Mouse (Mus musculus): ENCODE measurements at regions not wholly inside any gene's neighbourhood (a gene's known extent, or its start where the extent isn't known, plus 50 kb on each side); places are given as distances from the start of the nearest gene placed in this dataset.

- 72% methylated on average over 7 of the region's 7 CpGs for WGBS
- H3K4me3 ChIP-seq (replicated peaks; ENCODE audit: low read length): no peak overlapping the region
- H3K27ac ChIP-seq: no peak overlapping the region
- no peaks in the 10 kb centered on the region for H3K27me3 ChIP-seq (ENCODE audit: control insufficient read depth, insufficient read depth, low read length)
- H3K36me3 ChIP-seq (replicated peaks; ENCODE audit: control insufficient read depth, insufficient read depth): no peaks in the 10 kb centered on the region
- no peak for ATAC-seq (ENCODE audit: low FRiP score)
- no peak for DNase-seq (ENCODE audit: low spot score)
- H3K9me3 ChIP-seq (ENCODE audit: control insufficient read depth, low read length): no peaks in the 10 kb centered on the region
- no peak overlapping the region for H3K9ac ChIP-seq
- no peak overlapping the region for H3K4me2 ChIP-seq (replicated peaks)
- no peaks in the 10 kb centered on the region for H3K4me1 ChIP-seq (replicated peaks; ENCODE audit: control insufficient read depth, insufficient read depth, low read length)
Observed at GRCm38 (mm10) chr3:50603182-50603581, 159.8 kb upstream of the Slc7a11 start.

GRCm38 (mm10) chr3:50595732-50596131 lies 152.3 kb upstream of the Slc7a11 start:
- Histone ChIP-seq H3K9me3 (ENCODE audit: control insufficient read depth, low read length) (peaks cover 19% of the 10 kb centered on the region), H3K4me2 (replicated peaks) (no peak overlapping the region), H3K9ac (no peak overlapping the region), H3K36me3 (replicated peaks; ENCODE audit: control insufficient read depth, insufficient read depth) (no peaks in the 10 kb centered on the region), H3K27me3 (ENCODE audit: control insufficient read depth, insufficient read depth, low read length) (no peaks in the 10 kb centered on the region), H3K4me1 (replicated peaks; ENCODE audit: control insufficient read depth, insufficient read depth, low read length) (no peaks in the 10 kb centered on the region), H3K4me3 (replicated peaks; ENCODE audit: low read length) (no peak overlapping the region), H3K27ac (no peak overlapping the region)
- DNase-seq (ENCODE audit: low spot score) (no peak), ATAC-seq (ENCODE audit: low FRiP score) (no peak)
- 97% methylated on average over 1 of the region's 1 CpGs for WGBS

GRCm38 (mm10) chr3:50584323-50584722 lies 140.9 kb upstream of the Slc7a11 start:
- H3K27ac ChIP-seq: no peak overlapping the region
- WGBS: 84% methylated on average over 1 of the region's 1 CpGs
- no peak overlapping the region for H3K9ac ChIP-seq
- ATAC-seq (ENCODE audit: low FRiP score) (no peak), DNase-seq (ENCODE audit: low spot score) (no peak)
- no peaks in the 10 kb centered on the region for H3K4me1 ChIP-seq (replicated peaks; ENCODE audit: control insufficient read depth, insufficient read depth, low read length)
- H3K4me2 ChIP-seq (replicated peaks): no peak overlapping the region
- no peak overlapping the region for H3K4me3 ChIP-seq (replicated peaks; ENCODE audit: low read length)
- no peaks in the 10 kb centered on the region for H3K9me3 ChIP-seq (ENCODE audit: control insufficient read depth, low read length)
- H3K36me3 ChIP-seq (replicated peaks; ENCODE audit: control insufficient read depth, insufficient read depth): no peaks in the 10 kb centered on the region
- H3K27me3 ChIP-seq (ENCODE audit: control insufficient read depth, insufficient read depth, low read length): no peaks in the 10 kb centered on the region

GRCm38 (mm10) chr3:50583475-50583874 lies 140.1 kb upstream of the Slc7a11 start:
- Histone ChIP-seq H3K4me3 (replicated peaks; ENCODE audit: low read length) (no peak overlapping the region), H3K36me3 (replicated peaks; ENCODE audit: control insufficient read depth, insufficient read depth) (no peaks in the 10 kb centered on the region), H3K9me3 (ENCODE audit: control insufficient read depth, low read length) (no peaks in the 10 kb centered on the region), H3K27me3 (ENCODE audit: control insufficient read depth, insufficient read depth, low read length) (no peaks in the 10 kb centered on the region), H3K4me1 (replicated peaks; ENCODE audit: control insufficient read depth, insufficient read depth, low read length) (no peaks in the 10 kb centered on the region), H3K27ac (no peak overlapping the region), H3K4me2 (replicated peaks) (no peak overlapping the region), H3K9ac (no peak overlapping the region)
- 62% methylated on average over 6 of the region's 6 CpGs for WGBS
- no peak for DNase-seq (ENCODE audit: low spot score)
- ATAC-seq (ENCODE audit: low FRiP score): no peak

- Histone ChIP-seq H3K36me3 (replicated peaks; ENCODE audit: control insufficient read depth, insufficient read depth) (no peaks in the 10 kb centered on the region), H3K4me2 (replicated peaks) (no peak overlapping the region), H3K27ac (no peak overlapping the region), H3K27me3 (ENCODE audit: control insufficient read depth, insufficient read depth, low read length) (no peaks in the 10 kb centered on the region), H3K9ac (no peak overlapping the region), H3K4me1 (replicated peaks; ENCODE audit: control insufficient read depth, insufficient read depth, low read length) (no peaks in the 10 kb centered on the region), H3K9me3 (ENCODE audit: control insufficient read depth, low read length) (peaks cover 5% of the 10 kb centered on the region; the same call in 1 of the 2 replicates), H3K4me3 (replicated peaks; ENCODE audit: low read length) (no peak overlapping the region)
- DNase-seq (ENCODE audit: low spot score) (no peak), ATAC-seq (ENCODE audit: low FRiP score) (no peak)
- WGBS: 97% methylated on average over 9 of the region's 9 CpGs
Observed at GRCm38 (mm10) chr3:50574388-50574787, 131.0 kb upstream of the Slc7a11 start.

GRCm38 (mm10) chr3:50570027-50570426 lies 126.6 kb upstream of the Slc7a11 start:
- no peak overlapping the region for H3K27ac ChIP-seq
- no peak overlapping the region for H3K4me2 ChIP-seq (replicated peaks)
- no peak for ATAC-seq (ENCODE audit: low FRiP score)
- H3K27me3 ChIP-seq (ENCODE audit: control insufficient read depth, insufficient read depth, low read length): no peaks in the 10 kb centered on the region
- no peak for DNase-seq (ENCODE audit: low spot score)
- peaks cover 5% of the 10 kb centered on the region; the same call in 1 of the 2 replicates for H3K9me3 ChIP-seq (ENCODE audit: control insufficient read depth, low read length)
- no peak overlapping the region for H3K9ac ChIP-seq
- H3K4me1 ChIP-seq (replicated peaks; ENCODE audit: control insufficient read depth, insufficient read depth, low read length): no peaks in the 10 kb centered on the region
- H3K36me3 ChIP-seq (replicated peaks; ENCODE audit: control insufficient read depth, insufficient read depth): no peaks in the 10 kb centered on the region
- H3K4me3 ChIP-seq (replicated peaks; ENCODE audit: low read length): no peak overlapping the region

- ATAC-seq (ENCODE audit: low FRiP score): no peak
- no peak overlapping the region for H3K9ac ChIP-seq
- H3K27ac ChIP-seq: no peak overlapping the region
- no peak for DNase-seq (ENCODE audit: low spot score)
- peaks cover 5% of the 10 kb centered on the region; the same call in 1 of the 2 replicates for H3K9me3 ChIP-seq (ENCODE audit: control insufficient read depth, low read length)
- 93% methylated on average over 10 of the region's 10 CpGs for WGBS
- H3K4me3 ChIP-seq (replicated peaks; ENCODE audit: low read length): no peak overlapping the region
- H3K4me1 ChIP-seq (replicated peaks; ENCODE audit: control insufficient read depth, insufficient read depth, low read length): no peaks in the 10 kb centered on the region
- H3K36me3 ChIP-seq (replicated peaks; ENCODE audit: control insufficient read depth, insufficient read depth): no peaks in the 10 kb centered on the region
- no peak overlapping the region for H3K4me2 ChIP-seq (replicated peaks)
- H3K27me3 ChIP-seq (ENCODE audit: control insufficient read depth, insufficient read depth, low read length): no peaks in the 10 kb centered on the region
Observed at GRCm38 (mm10) chr3:50569565-50569964, 126.2 kb upstream of the Slc7a11 start.

- no peak overlapping the region for H3K4me2 ChIP-seq (replicated peaks)
- no peaks in the 10 kb centered on the region for H3K4me1 ChIP-seq (replicated peaks; ENCODE audit: control insufficient read depth, insufficient read depth, low read length)
- DNase-seq (ENCODE audit: low spot score): no peak
- ATAC-seq (ENCODE audit: low FRiP score): no peak
- H3K36me3 ChIP-seq (replicated peaks; ENCODE audit: control insufficient read depth, insufficient read depth): no peaks in the 10 kb centered on the region
- no peak overlapping the region for H3K27ac ChIP-seq
- no peaks in the 10 kb centered on the region for H3K9me3 ChIP-seq (ENCODE audit: control insufficient read depth, low read length)
- H3K4me3 ChIP-seq (replicated peaks; ENCODE audit: low read length): no peak overlapping the region
- 64% methylated on average over 1 of the region's 1 CpGs for WGBS
- H3K27me3 ChIP-seq (ENCODE audit: control insufficient read depth, insufficient read depth, low read length): no peaks in the 10 kb centered on the region
- H3K9ac ChIP-seq: no peak overlapping the region
Observed at GRCm38 (mm10) chr3:50554150-50554549, 110.7 kb upstream of the Slc7a11 start.

GRCm38 (mm10) chr3:50548568-50548967 lies 105.2 kb upstream of the Slc7a11 start:
- no peaks in the 10 kb centered on the region for H3K36me3 ChIP-seq (replicated peaks; ENCODE audit: control insufficient read depth, insufficient read depth)
- no peak overlapping the region for H3K27ac ChIP-seq
- H3K4me2 ChIP-seq (replicated peaks): no peak overlapping the region
- H3K4me3 ChIP-seq (replicated peaks; ENCODE audit: low read length): no peak overlapping the region
- H3K27me3 ChIP-seq (ENCODE audit: control insufficient read depth, insufficient read depth, low read length): no peaks in the 10 kb centered on the region
- DNase-seq (ENCODE audit: low spot score): no peak
- H3K9me3 ChIP-seq (ENCODE audit: control insufficient read depth, low read length): no peaks in the 10 kb centered on the region
- no peaks in the 10 kb centered on the region for H3K4me1 ChIP-seq (replicated peaks; ENCODE audit: control insufficient read depth, insufficient read depth, low read length)
- 92% methylated on average over 4 of the region's 4 CpGs for WGBS
- no peak overlapping the region for H3K9ac ChIP-seq
- ATAC-seq (ENCODE audit: low FRiP score): no peak

GRCm38 (mm10) chr3:50530654-50531053 lies 87.2 kb upstream of the Slc7a11 start:
- DNase-seq (ENCODE audit: low spot score) (no peak), ATAC-seq (ENCODE audit: low FRiP score) (no peak)
- Histone ChIP-seq H3K9ac (no peak overlapping the region), H3K27ac (no peak overlapping the region), H3K4me1 (replicated peaks; ENCODE audit: control insufficient read depth, insufficient read depth, low read length) (no peaks in the 10 kb centered on the region), H3K4me3 (replicated peaks; ENCODE audit: low read length) (no peak overlapping the region), H3K27me3 (ENCODE audit: control insufficient read depth, insufficient read depth, low read length) (no peaks in the 10 kb centered on the region), H3K36me3 (replicated peaks; ENCODE audit: control insufficient read depth, insufficient read depth) (no peaks in the 10 kb centered on the region), H3K4me2 (replicated peaks) (no peak overlapping the region), H3K9me3 (ENCODE audit: control insufficient read depth, low read length) (peaks cover 6% of the 10 kb centered on the region; the same call in 1 of the 2 replicates)
- 32% methylated on average over 2 of the region's 2 CpGs for WGBS
